12 mouse cellular contexts compared by ENCODE assay signal in the genomic region with DNA sequence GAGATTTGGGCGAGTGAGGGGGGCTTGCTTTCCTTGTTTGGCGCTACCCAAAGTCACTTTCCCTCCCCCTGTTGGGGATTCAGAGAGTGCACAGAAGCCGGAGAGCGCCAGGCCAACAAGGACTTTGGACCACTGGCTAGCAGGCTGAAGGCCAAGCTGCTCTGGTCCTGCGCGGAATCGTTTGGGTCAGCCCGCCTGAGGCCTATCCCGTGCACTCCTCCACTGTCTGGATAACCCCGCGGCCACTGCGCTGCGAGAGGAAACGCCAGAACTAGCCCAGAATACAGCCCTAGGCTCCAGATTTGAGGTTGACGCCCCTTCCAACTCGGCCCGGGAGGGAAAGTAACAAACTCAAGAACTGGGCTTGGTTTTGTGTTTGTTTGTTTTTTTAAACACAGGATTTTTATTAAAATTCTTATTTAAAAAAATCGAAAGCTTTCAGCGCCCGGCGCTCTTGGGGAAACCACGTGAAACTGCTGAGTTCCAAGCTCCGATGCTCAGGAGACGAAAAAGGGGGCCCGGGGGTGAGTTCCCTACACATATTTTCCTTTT. TPM values are rescaled to one million over a fixed set of nuclear protein-coding genes. Genes with fewer than 3 reads are reported as not detected.
DNase-seq lines count a peak whose midpoint lies in the region; ATAC-seq and TF ChIP-seq lines count a peak whose summit lies in the region.
"Had no signal": no experiment of that assay in that cellular context is flagged by ENCODE, and none has a peak within 500 bp of the region (broad histone marks: within the 10 kb centered on the region; RNA-seq: fewer than 3 reads in every experiment).

No protein-coding gene starts in this region.

- H3K27ac ChIP-seq in limb, embryonic 11.5 days (replicated peaks; ENCODE audit: low read depth, low read length) = no peak overlapping the region
- no peak overlapping the region for H3K27ac ChIP-seq in limb, embryonic 10.5 days
- H3K27ac ChIP-seq in hindbrain, embryonic 10.5 days = peak overlapping the region; percentile 47; the same call in 1 of the 2 replicates
- H3K27ac ChIP-seq in liver, embryonic 11.5 days (ENCODE audit: low read depth, low read length) = no peak overlapping the region
- no peak overlapping the region for H3K27ac ChIP-seq in stomach, embryonic 15.5 days
- H3K27ac ChIP-seq in gastrocnemius, adult 2 months = no peak overlapping the region

- intact Hi-C loops in gastrocnemius, adult 2 months (cut with DNase I) = no loop called here

- H3K9me3 ChIP-seq in limb, embryonic 11.5 days (ENCODE audit: control insufficient read depth, low read length) = no peaks in the 10 kb centered on the region
- H3K9me3 ChIP-seq in limb, embryonic 10.5 days (replicated peaks) = no peaks in the 10 kb centered on the region
- no peaks in the 10 kb centered on the region for H3K9me3 ChIP-seq in hindbrain, embryonic 10.5 days
- H3K9me3 ChIP-seq in liver, embryonic 11.5 days (ENCODE audit: control insufficient read depth, low read length) = no peaks in the 10 kb centered on the region
- no peaks in the 10 kb centered on the region for H3K9me3 ChIP-seq in stomach, embryonic 15.5 days
- H3K9me3 ChIP-seq: heart, embryonic 12.5 days had no signal

- no peak overlapping the region for H3K4me3 ChIP-seq in limb, embryonic 11.5 days (ENCODE audit: low read depth, low read length)
- no peak overlapping the region for H3K4me3 ChIP-seq in limb, embryonic 10.5 days
- peak overlapping the region; percentile 45 for H3K4me3 ChIP-seq in hindbrain, embryonic 10.5 days
- no peak overlapping the region for H3K4me3 ChIP-seq in liver, embryonic 11.5 days (ENCODE audit: low read depth, low read length)
- H3K4me3 ChIP-seq in stomach, embryonic 15.5 days (replicated peaks) = peak overlapping the region; percentile 5; the same call in 1 of the 2 replicates
- no peak overlapping the region for H3K4me3 ChIP-seq in gastrocnemius, adult 2 months
- H3K4me3 ChIP-seq: megakaryocyte, embryonic 14.5 days had no signal

- H3K4me2 ChIP-seq in limb, embryonic 11.5 days (ENCODE audit: low read depth, severe bottlenecking) = no peak overlapping the region
- H3K4me2 ChIP-seq in liver, embryonic 11.5 days = peak overlapping the region; percentile 22; the same call in 1 of the 2 replicates
- peak overlapping the region; percentile 21; the same call in 1 of the 2 replicates for H3K4me2 ChIP-seq in stomach, embryonic 15.5 days
- H3K4me2 ChIP-seq: heart, embryonic 12.5 days had no signal

- peak; percentile 63 for DNase-seq in limb, embryonic 11.5 days (ENCODE audit: low spot score)
- DNase-seq in limb, embryonic 10.5 days (ENCODE audit: low spot score) = no peak
- DNase-seq in hindbrain, embryonic 10.5 days (ENCODE audit: low spot score) = no peak
- no peak for DNase-seq in liver, embryonic 11.5 days (ENCODE audit: low spot score)
- no peak for DNase-seq in lung, postnatal 10 days
- no peak for DNase-seq in gastrocnemius, adult 2 months
- DNase-seq: layer of hippocampus, postnatal 36 days; thymus, postnatal 4 days had no signal

- no peak for TF ChIP-seq CTCF in gastrocnemius, adult 2 months (IDR thresholded peaks at IDR 0.05)

- no peak overlapping the region for H3K9ac ChIP-seq in limb, embryonic 11.5 days (ENCODE audit: low read length)
- no peak overlapping the region for H3K9ac ChIP-seq in liver, embryonic 11.5 days (ENCODE audit: low read depth, low read length)
- H3K9ac ChIP-seq in stomach, embryonic 15.5 days = no peak overlapping the region
- H3K9ac ChIP-seq: heart, embryonic 12.5 days had no signal

- no peaks in the 10 kb centered on the region; the same call in 1 of the 2 replicates for H3K4me1 ChIP-seq in limb, embryonic 11.5 days (ENCODE audit: control insufficient read depth, insufficient read depth, low read length)
- H3K4me1 ChIP-seq in limb, embryonic 10.5 days = peaks cover 34% of the 10 kb centered on the region
- peaks cover 75% of the 10 kb centered on the region for H3K4me1 ChIP-seq in hindbrain, embryonic 10.5 days (replicated peaks)
- H3K4me1 ChIP-seq in liver, embryonic 11.5 days (replicated peaks; ENCODE audit: control insufficient read depth, insufficient read depth, low read length) = peaks cover 6% of the 10 kb centered on the region
- peaks cover 24% of the 10 kb centered on the region; the same call in 1 of the 2 replicates for H3K4me1 ChIP-seq in stomach, embryonic 15.5 days

- H3K36me3 ChIP-seq in limb, embryonic 11.5 days (ENCODE audit: control insufficient read depth, insufficient read depth, low read length) = no peaks in the 10 kb centered on the region
- no peaks in the 10 kb centered on the region for H3K36me3 ChIP-seq in limb, embryonic 10.5 days
- no peaks in the 10 kb centered on the region for H3K36me3 ChIP-seq in hindbrain, embryonic 10.5 days
- H3K36me3 ChIP-seq in liver, embryonic 11.5 days (ENCODE audit: control insufficient read depth, insufficient read depth, low read length) = no peaks in the 10 kb centered on the region
- H3K36me3 ChIP-seq in stomach, embryonic 15.5 days = no peaks in the 10 kb centered on the region
- H3K36me3 ChIP-seq: heart, embryonic 12.5 days had no signal

- under 1% methylated on average over 25 of the region's 25 CpGs for WGBS in limb, embryonic 11.5 days
- 1% methylated on average over 25 of the region's 25 CpGs for WGBS in limb, embryonic 10.5 days
- WGBS in hindbrain, embryonic 10.5 days = 1% methylated on average over 25 of the region's 25 CpGs
- WGBS in liver, embryonic 11.5 days = 7% methylated on average over 24 of the region's 25 CpGs
- 13% methylated on average over 25 of the region's 25 CpGs for WGBS in stomach, embryonic 15.5 days

- H3K27me3 ChIP-seq in limb, embryonic 11.5 days (ENCODE audit: control insufficient read depth, insufficient read depth, low read length) = peaks cover 87% of the 10 kb centered on the region
- peaks cover 100% of the 10 kb centered on the region for H3K27me3 ChIP-seq in limb, embryonic 10.5 days (ENCODE audit: low read depth, poor library complexity, severe bottlenecking)
- H3K27me3 ChIP-seq in hindbrain, embryonic 10.5 days (ENCODE audit: insufficient read depth, poor library complexity, severe bottlenecking) = peaks cover 99% of the 10 kb centered on the region
- H3K27me3 ChIP-seq in liver, embryonic 11.5 days (replicated peaks; ENCODE audit: control insufficient read depth, insufficient read depth, low read length) = peaks cover 96% of the 10 kb centered on the region
- peaks cover 81% of the 10 kb centered on the region for H3K27me3 ChIP-seq in stomach, embryonic 15.5 days (replicated peaks)

- no peak for ATAC-seq in limb, embryonic 11.5 days (ENCODE audit: insufficient number of reproducible peaks, low FRiP score, low TSS enrichment, low read depth)
- ATAC-seq in liver, embryonic 11.5 days (replicated peaks; ENCODE audit: low FRiP score) = no peak
- ATAC-seq in stomach, embryonic 15.5 days (ENCODE audit: insufficient read depth, low FRiP score, low read depth) = no peak

RNA-seq across cellular contexts. Expression of a gene that starts 11.3 kb away (rescaled TPM):
- polyA plus RNA-seq in limb, embryonic 11.5 days (2014; fragmentation: Nextera tagmentation; extraction: Ambion mirVana) = 0.07 TPM in 1 of 2 replicates, not detected in the other
- not detected in 2 replicates for polyA plus RNA-seq in limb, embryonic 10.5 days (2016; fragmentation: Nextera tagmentation; extraction: Ambion mirVana)
- polyA plus RNA-seq in hindbrain, embryonic 10.5 days (2016; fragmentation: Nextera tagmentation; extraction: Ambion mirVana) = 3.2 and 5.0 TPM in 2 replicates
- 0.12 and 0.26 TPM in 2 replicates for polyA plus RNA-seq in liver, embryonic 11.5 days (2014; fragmentation: Nextera tagmentation; extraction: Ambion mirVana)
- 3.5 and 6.0 TPM in 2 replicates for polyA plus RNA-seq in stomach, embryonic 15.5 days (2015; fragmentation: Nextera tagmentation; extraction: Ambion mirVana)
- total RNA-seq in gastrocnemius, adult 2 months (2021) = not detected
- total RNA-seq: MEL had no signal
- polyA plus RNA-seq: heart, embryonic 12.5 days had no signal

Comparison
In these comparisons a context has a peak if more than half of its experiments do, and no peak if none do; other contexts are left out.
1. H3K4me3 ChIP-seq: peak in hindbrain, embryonic 10.5 days (single experiment) and stomach, embryonic 15.5 days (single experiment); none in limb, embryonic 11.5 days (single experiment), limb, embryonic 10.5 days (single experiment), liver, embryonic 11.5 days (single experiment) and gastrocnemius, adult 2 months (single experiment).